Mouse (Mus musculus) CH12.LX (cell line): ENCODE measurements around the gene 1700019N19Rik. TPM values are rescaled to one million over a fixed set of nuclear protein-coding genes. Genes with fewer than 3 reads are reported as not detected.

Source experiments
- DNase-seq: peaks from one replicate; pipeline ENCODE4 v3.0.0-alpha.2; 2013; ENCODE audit errors: extremely low read depth
- H3K27ac ChIP-seq: 2 replicates; pipeline ENCODE4 v1.5.1; 2012; ENCODE audit warnings: low read depth, mild to moderate bottlenecking, control low read depth, moderate library complexity; ENCODE audit not compliant: insufficient read depth
- H3K27me3 ChIP-seq: replicated peaks from 2 replicates; pipeline ENCODE3; 2012; ENCODE audit warnings: inconsistent platforms
- H3K36me3 ChIP-seq, 2 experiments: replicated peaks in 1 of 2; 2 replicates each; pipeline versions ENCODE3 to v1.6.1; 2012; ENCODE audit warnings: inconsistent platforms in 1 of 2, low read length in 1 of 2, mild to moderate bottlenecking in 1 of 2, mixed read lengths in 1 of 2, moderate library complexity in 1 of 2; ENCODE audit not compliant: control insufficient read depth in 1 of 2, insufficient read depth in 1 of 2
- H3K4me1 ChIP-seq, 2 experiments: 2 replicates each; pipeline ENCODE4 v1.6.1; 2012; ENCODE audit warnings: inconsistent platforms in 1 of 2, moderate library complexity in 1 of 2; ENCODE audit not compliant: insufficient read depth in 2 of 2, control insufficient read depth in 1 of 2
- H3K4me2 ChIP-seq: 2 replicates; pipeline ENCODE4 v1.6.1; 2012; ENCODE audit warnings: low read depth, mild to moderate bottlenecking, control low read depth; ENCODE audit not compliant: poor library complexity, insufficient read depth, severe bottlenecking
- H3K4me3 ChIP-seq, 3 experiments: fragments of 150-350 bp in 1 of 3; sonication (generic) in 1 of 3; replicated peaks in 1 of 3; 2 replicates each; pipeline versions ENCODE3 to v1.5.1; 2011 to 2012; ENCODE audit warnings: low read depth in 2 of 3, low read length in 2 of 3, mild to moderate bottlenecking in 2 of 3, moderate library complexity in 2 of 3, control low read depth in 1 of 3, improper control_type of control experiment in 1 of 3, inconsistent platforms in 1 of 3, mixed read lengths in 1 of 3; ENCODE audit not compliant: poor library complexity in 1 of 3
- H3K79me2 ChIP-seq: replicated peaks from 2 replicates; pipeline ENCODE4 v1.6.1; 2012; ENCODE audit warnings: mild to moderate bottlenecking, moderate library complexity; ENCODE audit not compliant: control insufficient read depth, poor library complexity, insufficient read depth, severe bottlenecking; ENCODE audit errors: extremely low read depth
- H3K9ac ChIP-seq: 2 replicates; pipeline ENCODE4 v1.6.1; 2012; ENCODE audit warnings: low read depth, mild to moderate bottlenecking, control low read depth, moderate library complexity; ENCODE audit not compliant: insufficient read depth
- H3K9me3 ChIP-seq: replicated peaks from 2 replicates; pipeline ENCODE3; 2012; ENCODE audit warnings: low read length, inconsistent platforms, mixed read lengths
- CHD2 ChIP-seq: IDR thresholded peaks from 2 replicates; pipeline ENCODE4 v1.6.1; 2011; ENCODE audit warnings: low read length, improper control_type of control experiment
- CTCF ChIP-seq, 2 experiments: IDR thresholded peaks in 1 of 2; conservative IDR thresholded peaks in 1 of 2; 2 replicates each; pipeline ENCODE4 v1.5.1; 2011 to 2012; ENCODE audit warnings: low read depth in 2 of 2, low read length in 2 of 2, improper control_type of control experiment in 1 of 2, inconsistent platforms in 1 of 2, mild to moderate bottlenecking in 1 of 2, moderate library complexity in 1 of 2
- E2F4 ChIP-seq: IDR thresholded peaks from 2 replicates; pipeline ENCODE4 v1.6.1; 2011; ENCODE audit warnings: low read depth, low read length, improper control_type of control experiment; ENCODE audit not compliant: insufficient replicate concordance
- ETS1 ChIP-seq: conservative IDR thresholded peaks from 2 replicates; pipeline ENCODE4 v1.6.1; 2012; ENCODE audit warnings: low read depth, mild to moderate bottlenecking, inconsistent platforms, low read length, improper control_type of control experiment, moderate library complexity
- HCFC1 ChIP-seq: IDR thresholded peaks from 2 replicates; pipeline ENCODE4 v1.6.1; 2012; ENCODE audit warnings: low read depth, mild to moderate bottlenecking, inconsistent platforms, low read length, improper control_type of control experiment
- IRF4 ChIP-seq: IDR thresholded peaks from 2 replicates; pipeline ENCODE4 v1.6.1; 2014; ENCODE audit warnings: low read depth, mild to moderate bottlenecking, inconsistent platforms, low read length, improper control_type of control experiment
- JUN ChIP-seq: IDR thresholded peaks from 2 replicates; pipeline ENCODE4 v1.6.1; 2011; ENCODE audit warnings: low read depth, mild to moderate bottlenecking, low read length, improper control_type of control experiment, moderate library complexity; ENCODE audit not compliant: insufficient read depth
- KAT2A ChIP-seq: IDR thresholded peaks from 2 replicates; pipeline ENCODE4 v1.6.1; 2012; ENCODE audit warnings: low read length, improper control_type of control experiment, inconsistent platforms; ENCODE audit not compliant: insufficient replicate concordance
- MAZ ChIP-seq: IDR thresholded peaks from 2 replicates; pipeline ENCODE4 v1.6.1; 2012; ENCODE audit warnings: low read depth, mild to moderate bottlenecking, inconsistent platforms, low read length, improper control_type of control experiment, moderate library complexity
- MEF2A ChIP-seq: IDR thresholded peaks from 2 replicates; pipeline ENCODE4 v1.6.1; 2014; ENCODE audit warnings: low read depth, mild to moderate bottlenecking, inconsistent platforms, low read length, improper control_type of control experiment, borderline replicate concordance
- PAX5 ChIP-seq: IDR thresholded peaks from 2 replicates; pipeline ENCODE4 v1.6.1; 2012; ENCODE audit warnings: low read length, inconsistent platforms, mixed read lengths
- POLR2A ChIP-seq: IDR thresholded peaks from 2 replicates; pipeline ENCODE4 v1.6.1; 2011; ENCODE audit warnings: low read depth, mild to moderate bottlenecking, improper control_type of control experiment, low read length
- POLR2AphosphoS2 ChIP-seq: IDR thresholded peaks from 2 replicates; pipeline ENCODE4 v1.6.1; 2011; ENCODE audit warnings: low read depth, low read length, improper control_type of control experiment
- RAD21 ChIP-seq: IDR thresholded peaks from 2 replicates; pipeline ENCODE4 v1.6.1; 2011; ENCODE audit warnings: low read depth, mild to moderate bottlenecking, low read length, improper control_type of control experiment, moderate library complexity
- RCOR1 ChIP-seq: conservative IDR thresholded peaks from 2 replicates; pipeline ENCODE4 v1.6.1; 2012; ENCODE audit warnings: low read depth, mild to moderate bottlenecking, inconsistent platforms, low read length, improper control_type of control experiment
- SIN3A ChIP-seq: IDR thresholded peaks from 2 replicates; pipeline ENCODE4 v1.6.1; 2012; ENCODE audit warnings: low read length, improper control_type of control experiment, inconsistent platforms
- SMC3 ChIP-seq: IDR thresholded peaks from 2 replicates; pipeline ENCODE4 v1.6.1; 2011; ENCODE audit warnings: low read depth, low read length, improper control_type of control experiment
- TBP ChIP-seq: conservative IDR thresholded peaks from 2 replicates; pipeline ENCODE4 v1.6.1; 2011; ENCODE audit warnings: low read depth, low read length, improper control_type of control experiment
- TCF12 ChIP-seq: IDR thresholded peaks from 2 replicates; pipeline ENCODE4 v1.6.1; 2014; ENCODE audit warnings: low read depth, mild to moderate bottlenecking, inconsistent platforms, low read length, improper control_type of control experiment
- USF1 ChIP-seq: IDR thresholded peaks from 2 replicates; pipeline ENCODE4 v1.6.1; 2014; ENCODE audit warnings: low read depth, mild to moderate bottlenecking, inconsistent platforms, low read length, improper control_type of control experiment
- USF2 ChIP-seq: conservative IDR thresholded peaks from 2 replicates; pipeline ENCODE4 v1.6.1; 2011; ENCODE audit warnings: low read depth, low read length, improper control_type of control experiment
- ZC3H11A ChIP-seq: IDR thresholded peaks from 2 replicates; pipeline ENCODE4 v1.6.1; 2012; ENCODE audit warnings: low read depth, mild to moderate bottlenecking, inconsistent platforms, low read length, improper control_type of control experiment
- ZMIZ1 ChIP-seq: IDR thresholded peaks from 2 replicates; pipeline ENCODE4 v1.6.1; 2012; ENCODE audit warnings: low read depth, mild to moderate bottlenecking, inconsistent platforms, low read length, improper control_type of control experiment
- dilution Hi-C: fragments of 300-500 bp; cut with MboI; formaldehyde crosslinking; loops from 2 replicates; pipeline ENCODE4 v1.14.3; 2020; ENCODE audit warnings: low sequenced_read_pairs; ENCODE audit not compliant: extremely low pct_unique_long_range_greater_than_20kb, extremely low pct_ligation_motif_present
- in situ Hi-C: fragments of 300-500 bp; cut with MboI; formaldehyde crosslinking; loops from 3 replicates; pipeline ENCODE4 v1.14.3; 2019; ENCODE audit warnings: low sequenced_read_pairs, low pct_ligation_motif_present, low pct_unique_long_range_greater_than_20kb, mixed read lengths
- polyA plus RNA-seq: library from polyadenylated mRNA; unstranded; fragments of >175 nt; gene quantifications from 2 replicates; pipeline ENCODE4 v1.2.1, GENCODE M21; 2012; ENCODE audit warnings: low read depth; ENCODE audit not compliant: insufficient read length
- total RNA-seq, 2 experiments: library from RNA; depleted of rRNA; stranded (reverse); fragments of 300-350 nt in 1 of 2; fragments of >200 nt in 1 of 2; gene quantifications; 2 replicates each; pipeline ENCODE4 v1.2.3; 2012 to 2014

1700019N19Rik gene
- total and polyA plus RNA-seq, 3 experiments, result 0.83 to 1.1 (median 0.89) TPM

DNA sequence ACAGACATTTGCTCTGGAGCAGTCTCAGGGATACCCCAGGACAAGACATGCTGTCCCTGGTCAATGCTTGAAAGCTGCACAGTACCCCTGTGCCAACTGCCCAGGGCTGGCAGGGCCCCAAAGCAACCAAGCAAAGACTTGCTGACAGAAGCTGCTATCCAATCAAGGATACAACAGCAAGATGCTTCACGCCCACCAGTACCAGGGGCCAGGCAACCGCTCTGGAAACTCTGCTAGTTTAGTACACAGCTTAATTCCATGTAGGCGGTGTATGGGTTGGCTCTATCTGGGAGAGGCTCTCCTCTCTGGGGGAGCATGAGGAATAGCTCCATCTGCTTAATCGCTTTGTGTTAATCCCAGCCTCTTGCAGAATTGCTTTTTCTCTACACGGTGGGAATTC lies 35.3 kb upstream of the 1700019N19Rik start:
- H3K4me1 ChIP-seq, result peaks cover 18 to 60% of the 10 kb centered on the region in 2 experiments
- H3K4me2 ChIP-seq, result no peak overlapping the region
- no peak for DNase-seq
- no peaks in the 10 kb centered on the region for H3K79me2 ChIP-seq
- no peak overlapping the region for H3K4me3 ChIP-seq
- no peaks in the 10 kb centered on the region for H3K9me3 ChIP-seq
- H3K27me3 ChIP-seq, result no peaks in the 10 kb centered on the region
- in situ Hi-C loops, result no loop called here
- H3K9ac ChIP-seq, result no peak overlapping the region
- H3K36me3 ChIP-seq, result no peaks in the 10 kb centered on the region
- H3K27ac ChIP-seq, result no peak overlapping the region
- dilution Hi-C loops, result no loop called here
- no peak for TF ChIP-seq MEF2A
- TF ChIP-seq USF2, result no peak
- no peak for TF ChIP-seq POLR2A
- no peak for TF ChIP-seq TBP
- no peak for TF ChIP-seq IRF4
- TF ChIP-seq CHD2, result no peak
- no peak for TF ChIP-seq USF1
- TF ChIP-seq SIN3A, result no peak
- no peak for TF ChIP-seq JUN
- TF ChIP-seq ZC3H11A, result no peak
- no peak for TF ChIP-seq TCF12
- TF ChIP-seq E2F4, result no peak
- no peak for TF ChIP-seq POLR2AphosphoS2
- TF ChIP-seq HCFC1, result no peak
- TF ChIP-seq ETS1, result no peak
- TF ChIP-seq, all 38 proteins: peak for 0

DNA sequence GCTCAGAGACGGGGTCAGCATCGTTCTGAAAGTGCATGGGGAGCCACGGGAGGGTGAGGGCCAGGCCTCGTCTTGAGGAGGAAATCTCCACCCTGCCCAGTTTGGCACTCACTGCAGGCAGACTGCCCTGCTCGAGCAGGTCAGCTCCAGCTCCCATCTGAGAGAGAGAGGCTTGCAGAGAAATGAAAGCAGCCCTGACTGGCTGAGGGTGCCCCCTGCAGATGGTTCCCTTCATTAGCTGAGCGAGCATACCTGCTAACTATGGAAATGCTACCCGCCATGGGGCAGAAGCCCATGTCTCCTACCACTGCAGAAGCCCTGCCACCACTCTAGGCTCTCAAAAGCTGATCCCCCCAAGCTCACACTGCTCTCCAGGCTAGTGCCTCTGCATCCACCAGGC lies 33.4 kb upstream of the 1700019N19Rik start:
- peak; percentile 56 for TF ChIP-seq SMC3
- no peak for TF ChIP-seq MAZ
- peak; percentile 53 for TF ChIP-seq RAD21
- no peak for TF ChIP-seq ETS1
- TF ChIP-seq RCOR1, result no peak
- no peak for TF ChIP-seq ZMIZ1
- TF ChIP-seq KAT2A, result no peak
- peak in 1 of 2 experiments; percentile 65; a peak in 2 of 4 replicates for TF ChIP-seq CTCF (conservative IDR thresholded peaks at IDR 0.05 in 1 of 2, IDR thresholded peaks at IDR 0.05 in 1 of 2; ENCODE audit: low read depth in 2 of 2, low read length in 2 of 2)
- no peak for TF ChIP-seq PAX5
- TF ChIP-seq ZC3H11A, result no peak
- no peak for DNase-seq
- H3K79me2 ChIP-seq, result no peaks in the 10 kb centered on the region
- dilution Hi-C loops, result no loop called here
- no peak overlapping the region for H3K4me2 ChIP-seq
- peaks cover 11 to 52% of the 10 kb centered on the region in 2 experiments for H3K4me1 ChIP-seq
- H3K4me3 ChIP-seq, result peak overlapping the region in 1 of 3 experiments; percentile 9
- H3K36me3 ChIP-seq, result no peaks in the 10 kb centered on the region
- in situ Hi-C loops, result no loop called here
- no peak overlapping the region for H3K9ac ChIP-seq
- no peak overlapping the region for H3K27ac ChIP-seq
- H3K9me3 ChIP-seq, result no peaks in the 10 kb centered on the region
- H3K27me3 ChIP-seq, result no peaks in the 10 kb centered on the region
